Mouse (Mus musculus): ENCODE measurements around the gene Mgp.

Gene Mgp

DNA sequence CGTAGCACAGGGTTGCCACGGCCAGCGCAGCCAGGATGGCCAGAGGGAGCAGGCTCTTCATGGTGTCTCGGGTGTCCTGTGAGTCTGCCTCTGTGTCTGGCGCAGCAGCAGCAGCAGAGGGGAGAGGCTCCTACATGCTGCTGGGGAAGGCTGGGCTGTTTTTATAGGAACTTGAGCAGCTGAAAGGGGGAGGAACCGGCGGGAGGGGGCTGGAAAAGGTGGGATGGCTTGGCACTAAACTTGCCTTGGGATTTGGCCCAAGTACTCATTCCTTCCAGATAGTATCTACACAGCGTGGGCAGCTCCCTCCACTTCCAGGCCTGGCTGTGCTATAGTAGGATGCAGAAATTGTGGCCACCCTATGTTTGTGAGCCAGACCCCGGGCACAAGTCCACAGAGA, at the start of gene Mgp:
Gene Mgp, minus strand, starts transcription at position 154 of the 400 bp plus-strand sequence.
- peak; percentile 91 for DNase-seq (ENCODE audit: low read depth)

DNA sequence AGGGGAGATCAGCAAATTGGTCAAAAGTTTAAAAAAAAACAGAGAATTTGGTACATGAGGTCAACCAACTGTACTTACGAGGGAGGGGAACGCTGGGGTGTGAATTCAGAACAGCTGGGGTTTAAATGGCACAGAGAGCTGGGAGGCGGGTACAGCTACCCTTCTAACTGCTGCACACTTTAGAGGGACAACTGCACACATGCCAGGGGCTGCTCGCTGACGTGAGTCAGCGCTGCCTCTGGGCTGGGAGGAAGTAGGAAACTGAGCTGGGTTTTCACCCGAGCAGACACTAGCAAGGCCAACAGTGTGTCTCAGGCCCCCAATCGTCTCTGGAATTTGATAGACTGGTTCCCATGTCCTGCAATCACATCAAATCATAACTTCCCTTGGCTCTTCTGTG, 49.4 kb upstream of the Mgp start:
- DNase-seq (ENCODE audit: low read depth), result no peak

DNA sequence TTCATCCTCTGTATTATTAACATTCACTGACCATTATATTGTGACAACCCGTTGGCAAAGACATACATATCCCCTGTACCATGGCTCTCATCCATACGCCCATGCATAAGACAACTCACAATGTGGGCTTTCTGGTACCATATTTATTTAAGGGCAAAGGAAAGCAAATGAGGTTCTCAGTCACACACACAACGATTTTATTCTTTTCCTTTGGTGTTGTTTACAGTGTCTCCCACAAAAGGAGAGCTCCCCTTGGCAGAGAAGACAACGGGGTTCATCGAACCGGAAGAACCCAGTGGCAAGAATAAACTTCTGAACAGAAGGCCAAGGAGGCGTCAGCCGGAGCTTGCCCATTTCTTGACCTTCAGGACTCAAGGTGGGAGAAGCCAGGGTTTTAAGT, 47.9 kb upstream of the Mgp start, which contains the start of gene Pde6h:
Gene Pde6h, plus strand, starts transcription at position 301 of the 400 bp plus-strand sequence.
- DNase-seq (ENCODE audit: low read depth), result no peak

DNA sequence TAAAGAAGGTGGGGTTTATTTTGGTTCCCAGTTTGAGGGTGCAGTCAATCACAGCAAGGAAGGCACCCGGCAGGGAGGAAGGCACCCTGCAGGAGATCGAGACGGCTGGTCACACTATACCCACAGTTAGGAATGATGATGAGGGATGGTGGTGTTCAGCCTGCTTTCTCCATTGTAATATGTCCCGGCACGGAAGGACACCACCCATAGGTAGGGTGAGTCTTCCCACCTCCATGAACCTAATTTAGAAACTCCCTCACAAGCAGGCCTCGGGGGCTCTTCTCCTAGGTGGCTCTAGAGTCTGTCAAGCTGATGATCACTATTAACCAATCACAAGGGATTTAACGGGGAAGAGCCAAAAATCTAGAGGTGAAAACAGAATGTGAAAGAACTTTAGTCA, 47.2 kb upstream of the Mgp start:
- DNase-seq (ENCODE audit: low read depth), result no peak

DNA sequence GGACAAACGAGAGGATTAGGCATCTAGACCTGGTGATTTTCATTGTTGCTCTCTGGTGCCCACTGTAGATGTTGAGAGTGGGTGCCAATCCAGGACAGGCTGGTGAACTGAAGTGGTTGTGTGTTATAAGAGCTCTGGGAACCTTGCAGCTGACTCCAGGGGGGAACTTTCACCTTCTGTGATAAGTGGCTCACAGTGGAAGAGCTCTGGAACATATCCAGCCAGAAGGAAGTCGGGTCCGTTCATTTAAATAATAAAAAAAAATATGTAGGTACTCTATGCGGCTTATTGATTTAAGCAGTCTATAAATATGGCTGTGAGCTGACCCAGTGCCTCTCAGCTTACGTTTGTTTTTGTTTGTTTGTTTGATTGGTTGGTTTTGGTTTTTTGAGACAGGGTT, 46.5 kb upstream of the Mgp start, which contains the start of gene Erp27:
Gene Erp27, minus strand, starts transcription at position 101 of the 400 bp plus-strand sequence.
- DNase-seq (ENCODE audit: low read depth), result no peak

DNA sequence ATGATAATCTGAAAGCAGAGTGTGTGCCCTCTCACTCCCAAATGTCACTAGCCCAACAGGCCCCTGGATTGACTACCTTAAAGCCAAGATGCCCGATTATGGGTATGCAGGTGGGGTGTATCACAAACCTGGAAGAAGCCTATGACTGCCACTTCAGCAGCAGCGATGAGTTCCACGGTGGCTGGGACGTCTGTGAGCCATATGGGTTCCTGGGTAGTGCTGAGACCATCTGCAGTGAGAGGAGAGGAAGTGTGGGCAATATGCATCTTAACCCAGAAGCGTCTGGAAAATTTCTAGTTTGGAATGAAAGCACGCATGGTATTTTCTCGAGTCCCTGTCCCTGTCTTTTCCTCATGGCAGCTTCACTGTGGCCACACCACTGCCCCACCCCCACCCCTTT, 46.0 kb upstream of the Mgp start:
- DNase-seq (ENCODE audit: low read depth), result no peak

DNA sequence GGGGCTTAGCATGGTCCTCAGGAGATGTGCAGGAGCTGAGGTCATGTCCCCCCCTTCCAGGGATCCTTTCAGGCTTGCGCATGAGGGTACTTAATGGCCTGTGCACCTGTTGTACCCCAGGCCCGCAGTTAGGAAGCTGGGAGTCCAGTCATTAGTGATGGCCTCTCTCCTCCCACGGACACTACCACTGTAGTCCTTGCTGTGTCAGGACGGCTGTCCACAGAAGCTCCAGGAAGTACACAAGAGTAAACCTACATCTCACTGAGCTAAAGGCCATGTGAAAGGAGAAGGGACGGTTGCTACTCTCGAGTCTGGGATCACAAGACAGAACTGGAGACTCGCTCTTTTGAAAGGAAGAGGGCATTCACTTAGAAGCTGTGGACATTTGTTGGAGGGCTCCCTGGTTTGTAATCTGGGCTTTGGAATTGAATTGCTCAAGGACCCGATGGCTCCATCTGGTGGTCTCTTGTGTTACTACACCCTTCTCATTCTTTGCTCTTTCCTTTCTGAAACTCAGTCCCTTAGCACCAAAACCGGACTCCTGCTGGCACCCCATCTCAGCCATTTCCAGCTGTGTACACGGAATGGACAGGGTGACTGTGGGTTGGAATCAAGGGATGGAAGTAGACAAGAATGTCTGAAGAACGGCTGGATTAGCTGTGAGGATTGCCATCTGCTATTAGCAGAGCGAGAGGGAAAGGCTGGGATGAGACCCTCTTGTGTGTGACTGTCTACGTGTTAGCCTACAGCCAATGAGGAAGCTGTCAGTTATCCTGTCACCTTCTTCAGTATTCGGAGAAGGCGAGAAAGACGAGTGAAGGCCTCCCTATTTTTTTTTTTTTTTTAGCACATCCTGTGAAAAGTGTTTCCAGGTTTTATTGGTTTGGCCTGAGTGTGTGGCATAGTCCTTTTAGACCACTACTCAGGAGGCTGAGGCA, 45.0 kb upstream of the Mgp start:
- peak; percentile 87 for DNase-seq (ENCODE audit: low read depth)

DNA sequence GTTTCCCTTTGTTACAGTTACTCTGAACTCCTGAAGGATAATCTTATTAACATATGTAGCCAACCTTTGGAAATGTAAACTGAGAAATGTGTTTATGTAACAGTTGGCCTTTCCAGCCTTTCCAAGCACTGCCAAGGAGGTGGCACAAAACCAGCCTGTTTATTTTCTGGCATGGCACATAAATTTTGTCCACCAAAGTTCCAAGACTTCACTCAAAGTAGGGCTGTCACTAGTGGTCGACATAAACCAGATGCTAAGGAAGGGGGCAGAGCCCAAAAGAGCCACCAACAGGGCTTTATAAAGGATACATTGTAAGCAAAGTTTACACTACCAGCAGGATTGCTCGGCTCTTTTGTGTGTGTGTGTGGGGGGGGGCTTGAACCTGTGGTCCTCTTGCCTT, 42.3 kb upstream of the Mgp start:
- DNase-seq (ENCODE audit: low read depth), result peak; percentile 23

DNA sequence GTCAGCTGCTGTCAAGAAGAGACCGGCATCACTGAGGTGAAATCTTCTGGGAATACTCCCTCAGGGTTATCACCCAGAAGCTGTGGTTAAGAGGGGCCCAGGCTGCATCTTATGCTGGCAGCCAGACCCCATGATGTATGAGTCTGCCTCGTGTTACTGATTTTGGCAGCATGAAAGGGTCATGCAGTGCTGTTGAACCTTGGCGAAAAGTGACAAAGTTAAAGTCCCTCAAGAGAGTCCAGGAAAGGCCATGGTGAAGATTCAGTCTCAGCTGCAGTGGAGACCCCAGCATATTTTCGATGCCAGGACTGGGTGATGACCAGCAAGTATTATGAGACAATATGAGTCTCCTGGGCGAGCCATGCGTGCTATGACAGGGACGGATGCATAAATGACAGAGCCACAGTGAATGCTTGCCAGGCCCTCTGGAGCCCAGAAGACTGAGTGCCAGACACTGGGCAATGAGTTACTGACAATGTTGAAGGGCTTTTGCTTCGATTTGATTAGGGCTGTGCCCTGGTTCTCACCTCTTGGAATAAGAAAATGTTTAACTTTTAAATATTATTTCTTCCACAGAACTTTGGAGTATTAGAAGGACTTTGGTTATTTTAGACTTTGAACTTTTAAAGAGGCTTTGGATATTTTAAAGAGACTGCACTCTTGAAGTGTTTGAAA, 40.2 kb upstream of the Mgp start:
- DNase-seq (ENCODE audit: low read depth), result no peak

DNA sequence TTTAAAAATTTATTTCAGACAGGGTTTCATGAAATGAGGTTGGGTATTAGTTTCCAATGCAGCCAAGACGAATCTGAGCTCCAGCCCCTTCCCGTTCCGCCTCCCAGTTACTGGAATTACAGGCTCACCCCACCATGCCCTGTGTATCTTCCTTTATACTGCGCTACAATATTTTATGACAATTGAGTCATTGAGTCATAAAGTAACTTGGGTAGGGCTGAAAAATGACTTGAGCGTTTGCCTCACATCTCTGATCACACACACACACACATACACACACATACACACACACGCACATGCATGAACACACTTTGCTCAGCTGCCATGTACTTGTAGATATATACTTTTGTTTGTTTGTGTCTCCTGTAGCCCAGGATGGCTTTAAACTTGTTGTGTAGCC, 38.6 kb upstream of the Mgp start:
- no peak for DNase-seq (ENCODE audit: low read depth)

DNA sequence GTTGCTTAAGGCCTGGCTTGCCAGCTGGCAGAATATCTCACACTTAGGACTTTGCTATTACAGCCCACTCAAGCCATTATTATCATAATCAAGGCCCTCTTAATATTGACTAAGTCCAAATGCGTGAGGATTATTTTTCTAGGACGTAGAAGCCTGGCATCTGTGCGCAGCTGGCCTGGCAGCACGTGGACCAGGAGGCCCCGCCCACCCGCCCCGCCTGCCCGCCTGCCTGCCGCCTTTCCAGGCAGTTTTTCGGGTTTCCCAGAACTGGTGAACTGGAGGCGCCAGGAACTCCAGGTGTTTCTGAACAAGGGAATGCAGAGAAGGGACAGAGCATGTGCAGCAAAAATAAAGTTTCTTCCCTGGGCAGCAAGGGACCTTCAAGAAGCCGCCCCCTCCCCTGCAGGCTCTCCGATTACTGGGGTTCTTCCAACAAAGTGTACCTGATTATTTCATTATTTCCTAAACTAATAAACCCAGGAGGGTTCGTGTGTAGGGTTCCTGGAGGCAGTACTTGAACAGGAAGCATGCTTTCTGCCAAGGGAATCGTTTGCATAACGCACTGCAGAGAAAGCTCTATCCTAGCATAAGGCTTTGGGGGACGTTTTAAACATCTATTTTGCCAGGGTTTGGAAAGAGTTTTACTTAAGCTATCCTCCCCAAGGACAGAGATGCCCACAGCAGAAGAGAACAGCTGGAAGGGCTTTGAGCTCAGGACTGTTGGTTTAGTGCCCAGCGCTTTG, 37.9 kb upstream of the Mgp start:
- DNase-seq (ENCODE audit: low read depth), result no peak

DNA sequence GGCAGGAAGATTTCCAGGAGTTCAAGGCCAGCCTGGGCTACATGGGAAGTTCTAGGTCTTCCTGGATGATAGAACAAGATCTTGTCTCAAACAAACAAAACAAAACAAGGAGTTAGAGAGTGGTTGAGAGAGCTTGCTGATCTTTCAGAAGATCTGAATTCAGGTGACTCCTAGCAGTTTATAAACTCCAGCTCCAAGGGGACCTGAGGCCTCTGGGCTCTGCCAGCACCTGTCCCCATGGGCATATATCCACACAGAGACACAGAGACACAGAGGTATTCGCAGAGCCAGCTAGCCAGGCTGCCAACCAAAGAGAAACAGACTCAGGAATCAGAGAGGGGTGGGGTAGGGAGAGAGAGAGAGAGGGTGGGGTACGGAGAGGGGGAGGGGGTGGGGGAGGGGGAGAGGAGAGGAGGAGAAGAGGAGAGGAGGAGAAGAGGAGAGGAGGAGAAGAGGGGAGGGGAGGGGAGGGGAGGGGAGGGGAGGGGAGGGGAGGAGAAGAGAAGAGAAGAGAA, 37.2 kb upstream of the Mgp start:
- DNase-seq (ENCODE audit: low read depth), result no peak

DNA sequence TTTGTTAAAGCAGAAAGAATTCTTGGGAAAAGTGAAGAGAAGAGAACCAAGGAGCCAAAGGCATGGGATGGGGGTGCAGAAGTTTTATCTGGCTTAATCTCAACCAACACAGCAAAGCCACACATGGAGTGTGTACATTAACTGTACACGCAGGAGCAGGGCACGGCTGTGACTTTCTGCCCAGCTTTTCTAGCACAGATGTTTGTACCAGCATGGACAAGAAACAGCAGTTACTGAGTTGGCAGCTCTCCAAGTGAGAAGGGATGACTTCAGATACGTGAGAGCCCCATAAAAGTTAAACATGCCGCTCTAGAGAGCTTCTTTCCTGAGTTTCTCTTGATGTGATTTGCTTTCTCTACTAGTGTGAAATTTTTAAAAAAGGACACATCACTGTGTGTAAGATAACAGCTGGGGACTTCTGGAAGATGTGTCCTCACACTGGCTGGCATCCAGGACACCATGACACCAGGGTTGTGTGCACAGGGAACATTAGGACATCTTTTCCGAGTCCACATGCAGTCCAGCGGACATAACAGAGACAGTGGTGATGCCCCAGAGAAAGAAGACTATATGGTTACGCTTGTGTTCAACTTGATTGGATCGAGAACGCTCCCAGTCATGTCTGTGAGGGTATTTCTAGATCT, 34.7 kb upstream of the Mgp start:
- peak; percentile 54 for DNase-seq (ENCODE audit: low read depth)

DNA sequence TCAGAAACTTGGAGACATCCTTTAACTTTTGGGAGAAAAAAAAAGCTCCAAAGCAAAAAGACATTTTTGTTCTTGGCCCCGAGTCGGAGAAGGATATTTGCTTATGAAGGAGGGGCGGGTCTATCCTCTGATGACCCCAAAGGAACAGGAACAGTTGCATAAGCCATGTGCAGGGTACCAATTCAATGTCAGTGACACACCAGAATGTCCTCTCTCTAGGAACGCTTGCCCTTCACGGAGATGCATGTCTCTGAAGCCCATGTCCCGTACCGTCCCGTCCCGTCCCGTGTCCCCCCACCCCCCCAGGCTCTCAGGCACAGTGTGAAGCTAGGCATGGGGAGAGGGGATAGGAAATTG, 31.3 kb upstream of the Mgp start:
- no peak for DNase-seq (ENCODE audit: low read depth)

DNA sequence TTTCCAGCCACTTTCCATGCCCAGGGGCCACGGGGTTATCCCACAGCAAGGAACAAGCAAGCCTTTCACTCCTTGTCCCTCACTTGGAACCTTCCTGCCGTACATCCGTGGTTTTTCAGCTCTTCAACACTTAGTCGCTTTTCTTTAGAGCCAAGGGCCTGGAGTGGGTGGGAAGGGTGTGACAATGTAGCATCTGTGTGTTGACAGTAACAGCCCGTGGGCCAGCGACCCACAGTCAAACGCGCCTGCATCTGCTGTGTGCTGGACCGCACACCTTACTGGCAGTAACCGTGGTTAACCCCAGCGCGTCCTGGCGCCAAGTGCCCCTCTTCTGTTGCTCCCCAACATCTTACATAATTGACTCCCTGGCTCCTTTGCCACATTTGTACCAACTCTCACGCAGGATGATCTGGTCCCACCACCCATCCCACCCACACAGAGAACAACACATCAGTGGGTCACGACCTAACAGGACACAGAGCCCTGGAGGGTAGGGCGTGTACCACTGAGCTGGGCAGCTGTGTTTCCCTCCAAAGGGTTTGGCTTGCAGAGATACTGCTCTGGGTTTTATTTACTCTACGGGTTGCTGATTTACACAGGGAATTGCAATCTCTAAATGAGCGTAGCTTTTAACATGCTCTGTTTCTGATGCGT, 30.8 kb upstream of the Mgp start:
- no peak for DNase-seq (ENCODE audit: low read depth)

DNA sequence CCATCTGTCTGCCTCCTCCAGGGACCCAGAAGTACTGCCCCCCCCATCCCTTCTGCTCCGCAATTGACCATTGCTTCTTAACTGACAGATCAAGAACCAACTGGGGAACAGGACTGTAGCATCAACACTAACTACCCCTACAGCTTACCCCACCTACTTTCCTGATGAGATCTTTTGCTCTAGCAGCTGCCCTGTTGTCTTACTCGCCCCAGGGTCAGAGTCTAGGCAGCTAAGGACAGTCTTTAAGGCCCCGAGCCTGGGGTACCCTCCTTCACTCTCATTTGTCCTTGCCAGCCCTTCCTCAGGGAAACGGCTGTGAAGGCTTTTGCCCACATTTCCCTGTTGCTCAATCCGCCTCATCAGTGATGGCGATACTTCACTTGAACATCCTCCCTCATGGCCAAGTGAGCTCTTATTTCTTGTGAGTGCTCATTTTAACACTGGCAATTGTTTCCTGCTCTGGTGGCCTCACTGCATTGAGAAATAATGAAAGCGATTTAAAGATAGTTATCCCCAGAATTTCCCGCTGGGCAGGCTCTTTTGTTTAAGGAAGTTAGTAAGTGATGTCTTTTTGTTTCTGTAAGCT, 28.4 kb upstream of the Mgp start:
- DNase-seq (ENCODE audit: low read depth), result peak; percentile 36

DNA sequence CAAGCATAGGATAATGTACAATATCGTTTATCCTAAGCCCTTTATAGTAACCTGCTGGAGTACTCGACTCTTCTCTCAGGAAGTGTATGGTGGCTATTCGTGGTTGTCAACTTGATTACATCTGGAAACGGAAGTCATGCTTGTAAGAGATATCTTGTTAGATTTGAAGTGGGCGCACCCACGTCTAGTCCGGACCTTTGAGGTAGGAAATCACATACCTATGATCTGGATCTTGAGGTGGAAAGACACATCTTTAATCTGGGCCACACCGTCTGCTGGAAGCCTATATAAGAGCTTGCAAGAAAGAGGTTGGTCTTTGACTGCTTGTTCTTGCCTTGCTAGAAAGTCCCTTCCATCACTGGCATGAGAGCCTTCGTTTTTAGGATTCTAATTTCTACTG, 26.9 kb upstream of the Mgp start:
- no peak for DNase-seq (ENCODE audit: low read depth)

DNA sequence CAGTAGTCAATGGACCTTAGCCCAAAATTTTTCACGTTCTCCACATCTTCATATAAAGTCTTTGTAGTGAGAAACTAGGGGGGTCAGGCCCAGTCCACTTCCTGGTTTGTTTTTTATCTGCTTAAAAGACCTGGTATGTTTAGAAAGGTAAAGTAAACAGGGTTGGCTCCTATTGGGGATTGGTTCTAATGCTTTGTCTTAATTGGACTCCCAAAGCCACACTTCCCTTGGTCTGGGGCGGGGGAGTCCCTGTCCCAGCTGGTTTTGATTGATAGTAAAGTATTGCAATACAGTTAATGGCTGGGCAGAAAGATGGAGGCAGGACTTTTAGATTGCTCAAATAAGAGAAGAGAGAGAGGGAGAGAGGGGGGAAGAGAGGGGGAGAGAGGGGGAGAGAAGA, 25.4 kb upstream of the Mgp start:
- DNase-seq (ENCODE audit: low read depth), result peak; percentile 54

DNA sequence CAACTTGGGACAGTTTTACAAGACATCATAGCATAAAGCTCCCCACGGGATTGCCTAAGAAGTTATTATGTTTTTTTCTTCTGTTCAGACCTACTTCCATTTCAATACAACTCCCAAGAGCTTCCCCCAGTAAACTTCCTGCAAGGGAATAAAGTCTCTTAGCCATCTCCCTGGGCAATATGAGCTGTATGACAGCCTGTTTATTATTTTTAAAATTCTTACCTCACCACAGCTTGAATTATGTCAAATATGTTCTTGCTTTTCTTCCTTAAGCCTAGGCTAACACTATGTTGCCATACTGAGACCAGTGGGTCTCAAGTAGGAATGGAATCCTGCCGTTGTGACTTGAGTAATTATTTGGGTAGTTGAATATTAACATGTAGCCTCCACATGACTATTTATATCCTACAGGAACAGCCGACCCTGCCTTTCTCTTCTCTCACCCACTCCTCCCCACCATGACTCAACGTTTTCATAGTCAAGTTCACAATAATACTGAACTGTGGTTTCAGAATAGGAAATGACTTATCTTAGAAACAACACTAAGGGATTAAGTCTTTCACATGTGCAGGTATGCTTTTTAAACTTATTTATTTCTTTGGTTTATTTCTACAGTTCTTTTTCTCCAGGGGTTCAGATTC, 24.9 kb upstream of the Mgp start:
- peak; percentile 80 for DNase-seq (ENCODE audit: low read depth)

DNA sequence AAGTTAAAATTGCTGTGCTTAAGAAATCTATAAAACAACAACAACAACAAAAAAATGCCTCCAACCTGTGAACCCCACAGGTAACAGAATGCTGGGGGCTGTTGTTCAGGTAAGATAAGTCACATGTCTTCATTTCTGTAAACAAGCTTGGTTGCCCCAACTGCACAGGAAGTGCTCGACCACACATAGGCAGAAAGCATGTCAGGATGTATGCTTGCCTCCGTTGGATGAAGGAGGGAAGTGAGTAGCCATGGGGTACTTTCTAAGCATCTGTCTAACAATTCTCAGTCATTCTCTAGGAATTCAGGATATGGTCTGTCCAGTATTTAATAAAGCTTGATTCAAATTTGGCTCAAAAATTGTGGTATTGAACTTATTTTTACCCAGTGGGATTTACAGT, 23.3 kb upstream of the Mgp start:
- DNase-seq (ENCODE audit: low read depth), result no peak

DNA sequence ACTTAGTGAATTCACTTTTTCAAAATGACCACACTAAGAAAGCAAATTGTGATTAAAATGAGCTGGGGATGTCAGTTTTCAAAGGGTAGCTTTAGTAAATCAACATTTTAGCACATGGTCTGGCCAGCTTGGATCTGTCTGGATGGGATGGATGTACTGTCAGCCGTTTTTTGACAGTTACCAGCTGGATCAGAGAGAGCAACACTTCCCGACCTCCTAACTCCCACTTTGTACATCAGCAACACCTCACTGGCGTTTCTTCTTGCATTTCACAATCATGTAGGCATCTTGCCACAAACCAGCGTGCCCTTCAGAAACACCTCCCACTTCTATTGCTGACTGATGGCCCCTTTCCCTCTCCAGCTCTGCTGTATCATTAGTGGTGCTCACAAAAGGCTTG, 22.6 kb upstream of the Mgp start:
- DNase-seq (ENCODE audit: low read depth), result no peak

All from NIH3T3 (cell line).